Mouse (Mus musculus): ENCODE results near the gene Wwp2.

DNA sequence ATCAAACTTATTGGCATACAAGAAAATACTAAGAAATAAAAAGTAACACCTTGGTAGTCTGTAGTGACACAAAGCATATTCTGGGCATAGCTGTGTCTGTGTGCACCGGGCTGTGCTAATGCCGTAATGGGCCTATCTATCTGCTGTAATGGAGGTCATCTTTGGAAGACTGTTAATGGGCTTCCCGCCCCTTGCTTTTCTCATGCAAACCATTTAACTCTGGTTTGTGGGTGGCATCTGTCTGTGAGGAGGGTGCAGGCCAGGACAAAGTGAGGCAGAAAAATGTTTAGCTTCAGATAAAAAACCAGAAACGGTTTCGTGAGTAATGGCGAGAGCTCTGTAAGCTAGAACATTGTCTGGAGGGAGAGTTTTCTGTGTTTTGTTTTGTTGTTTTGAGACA is 158.7 kb downstream of the Wwp2 start:
- TF ChIP-seq POLR2A (IDR thresholded peaks at IDR 0.05; ENCODE audit: insufficient read length, low read depth) = no peak
- TF ChIP-seq SRF (IDR thresholded peaks at IDR 0.05; ENCODE audit: control insufficient read depth, insufficient read length, low read depth) = no peak
- no peak for TF ChIP-seq TCF12 (IDR thresholded peaks at IDR 0.05; ENCODE audit: insufficient read depth, poor library complexity, severe bottlenecking)
- no peak for TF ChIP-seq REST (IDR thresholded peaks at IDR 0.05; ENCODE audit: insufficient read depth, insufficient read length)
- no peak for TF ChIP-seq POLR2AphosphoS2 (IDR thresholded peaks at IDR 0.05; ENCODE audit: insufficient read length, low read depth)
- TF ChIP-seq MAX (IDR thresholded peaks at IDR 0.05; ENCODE audit: low read depth) = no peak
- no peak for TF ChIP-seq USF1 (IDR thresholded peaks at IDR 0.05; ENCODE audit: low read depth)

Data from myocyte (in vitro differentiated cells).